Mouse (Mus musculus) bone marrow macrophage, adult 2 months (primary cell): Measurements from ENCODE around the gene Aaas.

Experiments
- CTCF ChIP-seq: IDR thresholded peaks from 2 replicates; pipeline ENCODE4 v1.5.1; 2012; ENCODE audit warnings: low read depth, mild to moderate bottlenecking, low read length, moderate library complexity
- POLR2A ChIP-seq: IDR thresholded peaks from 2 replicates; pipeline ENCODE4 v1.6.1; 2012; ENCODE audit warnings: mild to moderate bottlenecking, low read depth, low read length, borderline replicate concordance

GRCm38 (mm10) chr15:102331610-102332015, 19.0 kb downstream of the Aaas start, which contains the start of gene Myg1:
- TF ChIP-seq POLR2A (no peak), CTCF (no peak)
